Mouse (Mus musculus) heart, adult 2 months (tissue): Measurements from ENCODE around the gene Olfr63.
"Not testable (repeated sequence)": the region's sequence is repeated elsewhere in the genome, so short reads cannot be mapped to it uniquely, and the experiment has no call there.

Experiments used
- CTCF ChIP-seq: fragments of 200-600 bp; IDR thresholded peaks from 2 replicates; pipeline ENCODE4 v1.8.1; 2022; ENCODE audit warnings: antibody characterized with exemption, mild to moderate bottlenecking, moderate library complexity
- EP300 ChIP-seq: fragments of 200-500 bp; IDR thresholded peaks from 2 replicates; pipeline ENCODE4 v1.6.1; 2011; ENCODE audit warnings: low read depth, low read length, control low read depth; ENCODE audit not compliant: insufficient read depth
- POLR2A ChIP-seq: fragments of 200-500 bp; IDR thresholded peaks from 2 replicates; pipeline ENCODE4 v1.6.1; 2011; ENCODE audit warnings: mild to moderate bottlenecking, low read depth, low read length, control low read depth; ENCODE audit not compliant: insufficient read depth

DNA sequence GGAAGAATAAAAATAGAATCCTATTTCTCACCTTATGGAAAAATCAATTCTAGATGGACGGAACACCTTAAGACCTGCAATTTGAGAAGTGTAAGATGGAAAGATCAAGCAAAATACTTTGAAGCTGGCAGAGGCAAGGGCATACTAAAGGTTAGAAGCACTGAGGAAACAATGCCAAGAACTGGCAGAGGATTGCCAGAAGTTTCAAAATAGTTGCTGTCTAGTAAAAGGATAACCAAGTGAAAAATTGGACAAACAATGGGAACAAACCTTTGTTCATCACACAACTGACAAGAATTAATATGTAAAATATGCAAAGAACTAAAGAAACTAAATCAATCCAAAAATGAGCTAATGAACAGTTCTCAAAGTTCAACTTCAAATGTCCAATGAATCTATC is 27.8 kb upstream of the Olfr63 start:
- TF ChIP-seq CTCF, EP300, POLR2A: not testable (repeated sequence)
